Mouse (Mus musculus): ENCODE data around the gene Dis3l2. TPM values are rescaled to one million over a fixed set of nuclear protein-coding genes. Genes with fewer than 3 reads are reported as not detected.

The Dis3l2 gene
- total RNA-seq, 2 experiments from 2014 or later = 9.8 to 13.8 TPM

GRCm38 (mm10) chr1:86913896-86914295, 210.3 kb downstream of the Dis3l2 start:
- ATAC-seq (ENCODE audit: poor library complexity, severe bottlenecking) = no peak

GRCm38 (mm10) chr1:86914697-86915096, 211.1 kb downstream of the Dis3l2 start:
- no peak for ATAC-seq (ENCODE audit: poor library complexity, severe bottlenecking)

- no peak for ATAC-seq (ENCODE audit: poor library complexity, severe bottlenecking)
Measured at GRCm38 (mm10) chr1:86916355-86916984, 212.9 kb downstream of the Dis3l2 start.

- ATAC-seq (ENCODE audit: poor library complexity, severe bottlenecking) = no peak
Measured at GRCm38 (mm10) chr1:86925776-86926175, 222.2 kb downstream of the Dis3l2 start.

- no peak for ATAC-seq (ENCODE audit: poor library complexity, severe bottlenecking)
Measured at GRCm38 (mm10) chr1:86931606-86932379, 228.2 kb downstream of the Dis3l2 start.

GRCm38 (mm10) chr1:86932810-86933209, 229.2 kb downstream of the Dis3l2 start:
- ATAC-seq (ENCODE audit: poor library complexity, severe bottlenecking) = no peak

GRCm38 (mm10) chr1:86933656-86934055, 230.0 kb downstream of the Dis3l2 start:
- ATAC-seq (ENCODE audit: poor library complexity, severe bottlenecking) = no peak

GRCm38 (mm10) chr1:86951501-86952205, 248.0 kb downstream of the Dis3l2 start:
- ATAC-seq (ENCODE audit: poor library complexity, severe bottlenecking) = no peak

GRCm38 (mm10) chr1:86955801-86956200, 252.2 kb downstream of the Dis3l2 start:
- no peak for ATAC-seq (ENCODE audit: poor library complexity, severe bottlenecking)

- no peak for ATAC-seq (ENCODE audit: poor library complexity, severe bottlenecking)
Measured at GRCm38 (mm10) chr1:86968261-86968964, 264.8 kb downstream of the Dis3l2 start.

- no peak for ATAC-seq (ENCODE audit: poor library complexity, severe bottlenecking)
Measured at GRCm38 (mm10) chr1:86969173-86969725, 265.6 kb downstream of the Dis3l2 start.

- ATAC-seq (ENCODE audit: poor library complexity, severe bottlenecking) = no peak
Measured at GRCm38 (mm10) chr1:86972693-86973092, 269.1 kb downstream of the Dis3l2 start.

GRCm38 (mm10) chr1:86977018-86977417, 273.4 kb downstream of the Dis3l2 start:
- ATAC-seq (ENCODE audit: poor library complexity, severe bottlenecking) = no peak

- no peak for ATAC-seq (ENCODE audit: poor library complexity, severe bottlenecking)
Measured at GRCm38 (mm10) chr1:86986372-86986771, 282.8 kb downstream of the Dis3l2 start.

GRCm38 (mm10) chr1:86992849-86993248, 289.2 kb downstream of the Dis3l2 start:
- no peak for ATAC-seq (ENCODE audit: poor library complexity, severe bottlenecking)

- ATAC-seq (ENCODE audit: poor library complexity, severe bottlenecking) = no peak
Measured at GRCm38 (mm10) chr1:86994023-86994422, 290.4 kb downstream of the Dis3l2 start.

GRCm38 (mm10) chr1:86998051-86998450, 294.4 kb downstream of the Dis3l2 start:
- ATAC-seq (ENCODE audit: poor library complexity, severe bottlenecking) = no peak

GRCm38 (mm10) chr1:87001365-87001764, 297.8 kb downstream of the Dis3l2 start:
- ATAC-seq (ENCODE audit: poor library complexity, severe bottlenecking) = no peak

- ATAC-seq (ENCODE audit: poor library complexity, severe bottlenecking) = no peak
Measured at GRCm38 (mm10) chr1:87002545-87003168, 299.0 kb downstream of the Dis3l2 start.

- no peak for ATAC-seq (ENCODE audit: poor library complexity, severe bottlenecking)
Measured at GRCm38 (mm10) chr1:87003169-87003552, 299.6 kb downstream of the Dis3l2 start.
